Mouse (Mus musculus): ENCODE measurements around the gene Tmem179b.
"Not testable (repeated sequence)": the region's sequence is repeated elsewhere in the genome, so short reads cannot be mapped to it uniquely, and the experiment has no call there.

Gene Tmem179b

DNA sequence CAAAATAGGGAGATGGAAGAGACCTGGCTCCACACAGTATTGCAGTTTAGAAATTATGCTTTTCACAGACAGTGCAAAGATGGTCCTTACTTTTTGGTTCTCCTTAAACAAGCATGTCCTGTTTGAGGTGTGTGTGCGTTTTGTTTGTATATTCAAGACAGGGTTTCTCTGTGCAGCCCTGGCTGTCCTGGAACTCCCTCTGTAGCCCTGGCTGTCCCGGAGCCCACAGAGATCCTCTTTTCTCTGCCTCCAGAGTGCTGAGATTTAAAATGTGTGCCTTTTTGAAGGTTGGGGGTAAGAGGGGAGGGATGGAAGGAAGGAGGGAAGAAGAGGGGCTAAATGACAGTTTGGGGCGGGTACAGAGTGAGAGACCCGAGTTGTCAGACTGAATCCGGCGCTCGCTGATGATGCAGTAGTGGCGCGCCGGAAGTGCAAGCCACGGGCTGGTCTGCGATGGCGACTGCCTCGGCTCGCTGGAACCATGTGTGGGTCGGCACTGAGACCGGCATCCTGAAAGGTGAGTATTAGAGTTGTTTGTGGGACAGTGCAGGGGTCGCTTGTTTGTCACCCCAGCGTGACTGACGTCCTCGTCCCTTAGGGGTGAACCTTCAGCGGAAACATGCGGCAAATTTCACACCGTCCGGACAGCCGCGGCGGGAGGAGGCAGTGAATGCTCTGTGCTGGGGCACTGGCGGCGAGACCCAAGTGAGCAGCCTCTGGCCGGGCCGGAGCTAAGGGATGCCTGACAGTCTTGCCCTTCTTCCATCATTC, 38.7 kb downstream of the Tmem179b start, which contains the start of gene Wdr74:
Wdr74 (plus strand) TSS at position 439 of the 771 bp plus-strand sequence.
- DNase-seq (ENCODE audit: low spot score in 2 of 2) = peak; percentile 86 to 94

- DNase-seq (ENCODE audit: low spot score in 2 of 2) = no peak
Observed at GRCm38 (mm10) chr19:8734334-8734733, 39.9 kb downstream of the Tmem179b start.

- not testable (repeated sequence) for DNase-seq (ENCODE audit: low spot score in 2 of 2)
Observed at GRCm38 (mm10) chr19:8728335-8729099, 45.8 kb downstream of the Tmem179b start.

- DNase-seq (ENCODE audit: low spot score in 2 of 2) = no peak
Observed at GRCm38 (mm10) chr19:8727495-8728114, 46.7 kb downstream of the Tmem179b start.

DNA sequence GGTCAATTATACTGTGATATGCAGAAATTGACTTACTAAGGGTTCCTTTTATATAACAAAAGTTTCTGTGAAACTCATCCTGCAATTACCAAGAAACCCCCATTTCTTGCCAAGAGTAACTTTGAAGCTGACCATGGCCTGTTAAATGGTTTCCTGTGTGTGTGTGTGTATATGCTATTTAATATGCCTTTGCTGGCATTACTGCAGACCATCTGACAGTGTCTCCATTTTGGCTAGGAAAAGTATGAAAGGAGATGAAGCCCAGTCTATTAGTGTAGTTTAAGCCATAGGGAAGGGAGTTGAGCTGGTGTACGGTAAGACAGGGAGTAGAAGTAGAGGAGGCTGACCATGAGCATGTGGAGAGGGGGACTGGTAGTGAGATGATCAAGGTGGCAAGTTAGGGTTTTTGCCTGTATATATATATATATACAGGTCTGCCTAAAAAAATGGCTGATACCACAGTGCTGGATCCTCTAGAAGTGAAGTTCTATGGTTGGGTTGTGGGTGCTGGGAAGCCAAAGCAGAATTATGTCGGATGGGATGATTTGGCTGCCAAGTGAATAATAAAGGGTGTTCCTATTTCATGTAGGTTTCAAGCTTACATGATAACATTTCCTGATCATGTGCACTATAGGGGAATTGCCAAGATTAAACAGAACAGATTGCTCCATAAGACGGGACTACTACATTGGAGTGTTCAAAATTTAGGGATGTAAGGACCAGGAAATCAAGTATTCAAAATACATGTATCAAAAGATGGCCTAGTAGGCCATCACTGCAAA, 47.5 kb downstream of the Tmem179b start:
- DNase-seq (ENCODE audit: low spot score in 2 of 2) = no peak

DNA sequence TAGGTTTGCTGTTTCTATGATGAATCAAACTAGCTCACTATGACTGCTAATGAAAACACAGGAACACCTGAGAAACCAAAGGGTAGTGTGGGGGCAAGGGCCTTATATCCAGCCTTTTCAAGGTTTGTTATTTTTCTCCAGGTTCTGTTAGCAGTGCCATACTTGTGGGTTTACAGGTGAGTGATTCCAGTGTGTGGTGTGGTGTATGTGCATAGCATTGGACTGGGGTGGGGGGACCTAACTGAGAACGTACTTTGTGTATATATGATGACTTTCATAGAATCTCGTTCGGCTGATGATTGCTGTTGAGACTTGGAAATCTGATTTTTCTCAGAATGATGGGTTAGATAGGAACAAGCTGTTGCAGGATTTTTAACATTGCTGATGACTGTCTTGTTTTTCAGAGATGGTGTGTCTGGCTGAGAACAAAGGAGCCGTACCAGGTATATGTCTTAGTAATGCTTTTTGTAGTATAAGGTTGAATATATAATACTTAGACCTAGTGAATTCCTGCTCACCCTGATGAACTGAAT, 49.1 kb downstream of the Tmem179b start:
- DNase-seq (ENCODE audit: low spot score in 2 of 2) = no peak

DNA sequence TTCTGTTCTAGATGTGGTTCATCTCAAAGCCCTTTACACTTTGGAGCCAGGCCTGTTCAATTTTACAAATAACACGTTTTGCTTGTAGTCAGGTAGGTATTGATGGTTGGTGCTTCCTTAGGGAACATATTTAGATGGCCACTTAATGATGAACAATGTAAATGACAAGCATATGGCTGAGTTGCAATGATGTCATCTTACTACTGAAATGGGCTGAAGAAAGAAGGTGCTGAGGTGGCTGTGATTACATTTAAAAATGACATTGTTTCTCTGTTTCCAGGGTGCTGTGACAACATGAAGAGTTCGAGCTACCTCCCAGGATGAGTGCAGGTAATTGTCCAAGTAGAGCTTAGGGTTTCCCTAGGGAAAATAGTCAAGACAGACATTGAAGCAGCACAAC, 49.9 kb downstream of the Tmem179b start:
- DNase-seq (ENCODE audit: low spot score in 2 of 2) = no peak

- peak in 1 of 2 experiments; percentile 30 for DNase-seq (ENCODE audit: low spot score in 2 of 2)
Observed at GRCm38 (mm10) chr19:8723574-8724346, 50.5 kb downstream of the Tmem179b start.

GRCm38 (mm10) chr19:8722907-8723573, 51.2 kb downstream of the Tmem179b start, which contains the start of gene Slc3a2:
Gene Slc3a2 (minus strand): TSS chr19:8723369.
- DNase-seq (ENCODE audit: low spot score in 2 of 2) = peak; percentile 88 to 96

GRCm38 (mm10) chr19:8722559-8722906, 51.7 kb downstream of the Tmem179b start:
- DNase-seq (ENCODE audit: low spot score in 2 of 2) = no peak
